8 mouse cellular contexts compared by ENCODE assay signal in the genomic region with DNA sequence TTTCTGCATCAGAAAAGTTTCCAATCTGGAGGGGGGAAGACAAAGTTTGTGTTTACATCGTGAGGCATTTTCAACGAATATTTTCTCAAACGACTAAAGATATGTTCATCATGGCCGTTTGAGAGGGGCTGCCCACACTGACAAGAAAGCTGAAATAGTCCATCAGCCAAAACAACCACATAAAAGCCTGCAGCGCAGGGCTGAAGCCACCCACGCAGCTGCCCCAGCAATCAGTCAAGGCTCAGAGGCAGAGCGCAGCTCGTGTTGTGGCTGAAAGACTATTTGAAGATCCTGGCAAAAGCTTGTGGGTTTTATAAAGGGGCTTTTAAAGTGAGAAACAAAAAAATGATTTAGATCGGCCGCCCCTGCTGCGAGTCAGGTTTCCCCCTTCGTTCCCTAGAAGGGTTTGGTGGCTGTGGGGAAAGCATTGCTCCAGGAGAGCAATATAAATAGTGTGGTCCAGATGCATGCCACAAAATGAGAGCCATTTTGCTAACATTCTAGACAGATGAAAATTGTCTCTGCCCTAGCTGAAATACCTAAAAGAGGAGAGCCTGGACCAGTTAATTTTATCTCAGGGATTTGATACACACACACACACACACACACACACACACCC.
A peak's percentile ranks its signal among the peaks of the same experiment; 100 is the strongest.
DNase-seq lines count a peak whose midpoint lies in the region; ATAC-seq lines count a peak whose summit lies in the region.
"Had no signal": no experiment of that assay in that cellular context is flagged by ENCODE, and none has a peak within 500 bp of the region (broad histone marks: within the 10 kb centered on the region; RNA-seq: fewer than 3 reads in every experiment).

No protein-coding gene starts in this region.

- H3K9ac ChIP-seq in embryonic facial prominence, embryonic 14.5 days (ENCODE audit: low read depth, low read length) = no peak overlapping the region
- H3K9ac ChIP-seq in heart, embryonic 12.5 days = no peak overlapping the region

- peak; percentile 65; the same call in 1 of the 2 replicates for ATAC-seq in embryonic facial prominence, embryonic 14.5 days (ENCODE audit: low read depth)
- ATAC-seq in erythroblast, adult 5-6 weeks (replicated peaks; ENCODE audit: low FRiP score, poor library complexity, severe bottlenecking) = no peak
- no peak for ATAC-seq in heart, embryonic 12.5 days (ENCODE audit: insufficient number of reproducible peaks, low FRiP score)

- H3K27me3 ChIP-seq in embryonic facial prominence, embryonic 14.5 days (replicated peaks; ENCODE audit: control insufficient read depth, insufficient read depth, low read length) = no peaks in the 10 kb centered on the region
- H3K27me3 ChIP-seq in heart, embryonic 12.5 days (replicated peaks) = no peaks in the 10 kb centered on the region

- H3K27ac ChIP-seq in embryonic facial prominence, embryonic 14.5 days (replicated peaks; ENCODE audit: low read depth, low read length) = 0 out of 2 replicates have a peak overlapping the region, but pooled peaks have one; percentile 42
- no peak overlapping the region for H3K27ac ChIP-seq in heart, embryonic 12.5 days (ENCODE audit: poor library complexity, severe bottlenecking)

- no peaks in the 10 kb centered on the region for H3K9me3 ChIP-seq in embryonic facial prominence, embryonic 14.5 days (ENCODE audit: control insufficient read depth, low read length)
- peaks cover 7% of the 10 kb centered on the region; the same call in 1 of the 2 replicates for H3K9me3 ChIP-seq in heart, embryonic 12.5 days (replicated peaks)

- no peaks in the 10 kb centered on the region for H3K4me1 ChIP-seq in embryonic facial prominence, embryonic 14.5 days (ENCODE audit: control insufficient read depth, insufficient read depth, low read length)
- no peaks in the 10 kb centered on the region for H3K4me1 ChIP-seq in heart, embryonic 12.5 days (replicated peaks)

- H3K4me3 ChIP-seq in embryonic facial prominence, embryonic 14.5 days (ENCODE audit: low read depth, low read length) = no peak overlapping the region
- H3K4me3 ChIP-seq in heart, embryonic 12.5 days = no peak overlapping the region

- 49% methylated on average over 12 of the region's 12 CpGs for WGBS in embryonic facial prominence, embryonic 14.5 days
- WGBS in heart, embryonic 12.5 days = 72% methylated on average over 12 of the region's 12 CpGs

- DNase-seq in kidney, postnatal 14 days = peak; percentile 4
- DNase-seq in kidney, adult 8-10 months = no peak
- peak; percentile 82 for DNase-seq in embryonic facial prominence, embryonic 14.5 days (ENCODE audit: low spot score)
- DNase-seq in frontal cortex, postnatal 25 days (ENCODE audit: low spot score in 2 of 2) = peak; percentile 8 to 13
- peak; percentile 12 for DNase-seq in right cerebral cortex, adult 18-20 months
- DNase-seq: thymus, postnatal 36 days had no signal

- H3K36me3 ChIP-seq in embryonic facial prominence, embryonic 14.5 days (ENCODE audit: control insufficient read depth, insufficient read depth, low read length) = no peaks in the 10 kb centered on the region
- no peaks in the 10 kb centered on the region for H3K36me3 ChIP-seq in heart, embryonic 12.5 days

- 0 out of 2 replicates have a peak overlapping the region, but pooled peaks have one; percentile 2 for H3K4me2 ChIP-seq in embryonic facial prominence, embryonic 14.5 days (ENCODE audit: low read depth, low read length)
- H3K4me2 ChIP-seq in heart, embryonic 12.5 days = no peak overlapping the region

Comparison
In these comparisons a context has a peak if more than half of its experiments do, and no peak if none do; other contexts are left out.
1. DNase-seq: peak in kidney, postnatal 14 days (single experiment), embryonic facial prominence, embryonic 14.5 days (single experiment), frontal cortex, postnatal 25 days (2 of 2) and right cerebral cortex, adult 18-20 months (single experiment); none in kidney, adult 8-10 months (0 of 2).